Mouse (Mus musculus) stomach, postnatal 0 days (tissue): ENCODE data around the gene Pfpl. TPM values are rescaled to one million over a fixed set of nuclear protein-coding genes. Genes with fewer than 3 reads are reported as not detected.

ENCODE experiments used
- ATAC-seq: fragments of 200-750 bp; cut with Nextera tagmentation; 2 replicates; pipeline ENCODE4 v1.8.0; 2017; ENCODE audit not compliant: low FRiP score, low TSS enrichment
- DNase-seq: peaks from one replicate; pipeline ENCODE4 v3.0.0-alpha.2; 2016; ENCODE audit warnings: low spot score
- H3K27ac ChIP-seq: fragments of 300-500 bp; sonication (generic); replicated peaks from 2 replicates; pipeline ENCODE4 v1.5.1; 2014; ENCODE audit warnings: mild to moderate bottlenecking, control low read depth
- H3K27me3 ChIP-seq: fragments of 300-500 bp; sonication (generic); 2 replicates; pipeline ENCODE4 v1.6.1; 2014; ENCODE audit warnings: low read length; ENCODE audit not compliant: control insufficient read depth, insufficient read depth
- H3K36me3 ChIP-seq: fragments of 300-500 bp; sonication (generic); 2 replicates; pipeline ENCODE4 v1.6.1; 2014; ENCODE audit warnings: low read length, mixed read lengths; ENCODE audit not compliant: control insufficient read depth, insufficient read depth
- H3K4me1 ChIP-seq: fragments of 300-500 bp; sonication (generic); replicated peaks from 2 replicates; pipeline ENCODE4 v1.6.1; 2014; ENCODE audit warnings: antibody characterized with exemption; ENCODE audit not compliant: control insufficient read depth, insufficient read depth
- H3K4me2 ChIP-seq: fragments of 300-500 bp; sonication (generic); replicated peaks from 2 replicates; pipeline ENCODE4 v1.6.1; 2014; ENCODE audit warnings: low read depth, mild to moderate bottlenecking, control low read depth, moderate library complexity
- H3K4me3 ChIP-seq: fragments of 300-500 bp; sonication (generic); 2 replicates; pipeline ENCODE4 v1.5.1; 2014; ENCODE audit warnings: low read depth, low read length, control low read depth
- H3K9ac ChIP-seq: fragments of 300-500 bp; sonication (generic); 2 replicates; pipeline ENCODE4 v1.6.1; 2014; ENCODE audit warnings: mild to moderate bottlenecking, low read length, control low read depth, mixed read lengths
- H3K9me3 ChIP-seq: fragments of 300-500 bp; sonication (generic); 2 replicates; pipeline ENCODE4 v1.6.1; 2016; ENCODE audit warnings: low read length; ENCODE audit not compliant: control insufficient read depth
- CTCF ChIP-seq: IDR thresholded peaks from 2 replicates; pipeline ENCODE4 v1.5.1; 2016; ENCODE audit warnings: antibody characterized with exemption, low read depth, mild to moderate bottlenecking, moderate library complexity
- EP300 ChIP-seq: optimal IDR thresholded peaks from 2 replicates; pipeline ENCODE3; 2016; ENCODE audit warnings: antibody characterized with exemption
- WGBS: fragments of 180-500 bp; shearing (Covaris S2); extraction: QIAGEN DNeasy Blood & Tissue Kit; methylation state at CpG from one replicate; pipeline ENCODE4 v1.1.7; 2014; 5-methylcytosine and 5-hydroxymethylcytosine counted together
- polyA plus RNA-seq: library from polyadenylated mRNA; unstranded; fragments of >200 nt; fragmentation: Nextera tagmentation; extraction: Ambion mirVana; gene quantifications from 2 replicates; pipeline ENCODE4 v1.2.1, GENCODE M21; 2015

Gene Pfpl
- polyA plus RNA-seq, 1 experiment from 2014 or later = not detected

- Histone ChIP-seq H3K27me3 (no peaks in the 10 kb centered on the region), H3K36me3 (peaks cover 7% of the 10 kb centered on the region; the same call in 1 of the 2 replicates), H3K9ac (no peak overlapping the region), H3K4me3 (no peak overlapping the region), H3K4me1 (peaks cover 5% of the 10 kb centered on the region; the same call in 1 of the 2 replicates), H3K27ac (no peak overlapping the region; the same call in 1 of the 2 replicates), H3K9me3 (no peaks in the 10 kb centered on the region), H3K4me2 (no peak overlapping the region)
- WGBS = 89% methylated on average over 4 of the region's 4 CpGs
- no peak for TF ChIP-seq EP300
- no peak for TF ChIP-seq CTCF
- no peak for ATAC-seq
- DNase-seq = no peak
Measured at GRCm38 (mm10) chr19:12473951-12474350, 46.2 kb downstream of the Pfpl start.

- Histone ChIP-seq H3K9me3 (no peaks in the 10 kb centered on the region), H3K27ac (peak overlapping the region; percentile 88), H3K36me3 (peaks cover 3% of the 10 kb centered on the region), H3K27me3 (no peaks in the 10 kb centered on the region), H3K4me1 (peaks cover 5% of the 10 kb centered on the region; the same call in 1 of the 2 replicates), H3K4me2 (peak overlapping the region; percentile 27; the same call in 1 of the 2 replicates), H3K9ac (no peak overlapping the region), H3K4me3 (0 out of 2 replicates have a peak overlapping the region, but pooled peaks have one; percentile 10)
- peak; percentile 97 for DNase-seq
- TF ChIP-seq CTCF (peak; percentile 31), EP300 (no peak)
- 25% methylated on average over 15 of the region's 15 CpGs for WGBS
- ATAC-seq = peak; percentile 95
Measured at GRCm38 (mm10) chr19:12475380-12476250, 47.9 kb downstream of the Pfpl start.

GRCm38 (mm10) chr19:12476721-12477270, 49.1 kb downstream of the Pfpl start:
- peaks cover 3% of the 10 kb centered on the region for H3K36me3 ChIP-seq
- H3K27ac ChIP-seq = peak overlapping the region; percentile 88; the same call in 1 of the 2 replicates
- H3K9ac ChIP-seq = no peak overlapping the region
- H3K27me3 ChIP-seq = no peaks in the 10 kb centered on the region
- no peak overlapping the region for H3K4me2 ChIP-seq
- ATAC-seq = no peak
- no peak overlapping the region for H3K4me3 ChIP-seq
- H3K9me3 ChIP-seq = no peaks in the 10 kb centered on the region
- DNase-seq = peak; percentile 14
- WGBS = 31% methylated on average over 5 of the region's 5 CpGs
- TF ChIP-seq EP300 (no peak), CTCF (no peak)
- H3K4me1 ChIP-seq = peaks cover 5% of the 10 kb centered on the region; the same call in 1 of the 2 replicates

- WGBS = 83% methylated on average over 6 of the region's 6 CpGs
- peak; percentile 13 for DNase-seq
Measured at GRCm38 (mm10) chr19:12478369-12478768, 50.7 kb downstream of the Pfpl start.

More at GRCm38 (mm10) chr19:12478369-12478768, 50.7 kb downstream of the Pfpl start:
- Histone ChIP-seq H3K9ac (no peak overlapping the region), H3K4me2 (no peak overlapping the region), H3K9me3 (no peaks in the 10 kb centered on the region), H3K27ac (no peak overlapping the region), H3K4me1 (peaks cover 5% of the 10 kb centered on the region; the same call in 1 of the 2 replicates), H3K27me3 (no peaks in the 10 kb centered on the region), H3K36me3 (peaks cover 2% of the 10 kb centered on the region), H3K4me3 (no peak overlapping the region)
- no peak for ATAC-seq
- TF ChIP-seq CTCF (no peak), EP300 (no peak)

Other genes starting within 250 kb of the Pfpl start
- gene Olfr1431, start 227.3 kb upstream of the Pfpl start, polyA plus RNA-seq = not detected in 2 replicates
- not detected in 2 replicates for gene Olfr1432, start 195.3 kb upstream of the Pfpl start, polyA plus RNA-seq
- not detected in 2 replicates for gene Olfr262, start 186.2 kb upstream of the Pfpl start, polyA plus RNA-seq
- not detected in 2 replicates for gene Olfr235, start 166.9 kb upstream of the Pfpl start, polyA plus RNA-seq
- not detected in 2 replicates for gene Olfr1434, start 148.1 kb upstream of the Pfpl start, polyA plus RNA-seq
- not detected in 2 replicates for gene Olfr1436, start 128.8 kb upstream of the Pfpl start, polyA plus RNA-seq
- gene Olfr1437, start 102.8 kb upstream of the Pfpl start, polyA plus RNA-seq = not detected in 2 replicates
- 0.04 TPM in 1 of 2 replicates, not detected in the other for gene Olfr1438-ps1, start 92.0 kb upstream of the Pfpl start, polyA plus RNA-seq
- not detected in 2 replicates for gene Olfr1440, start 40.6 kb upstream of the Pfpl start, polyA plus RNA-seq
- not detected in 2 replicates for gene Olfr1441, start 10.5 kb upstream of the Pfpl start, polyA plus RNA-seq
- 0.71 and 0.84 TPM in 2 replicates for gene Mpeg1, start 32.9 kb downstream of the Pfpl start, polyA plus RNA-seq
- 6.2 and 7.1 TPM in 2 replicates for gene Dtx4, start 73.5 kb downstream of the Pfpl start, polyA plus RNA-seq
- gene Fam111a, start 117.8 kb downstream of the Pfpl start, polyA plus RNA-seq = 8.2 TPM in 2 replicates
- gene Gm4952, start 172.1 kb downstream of the Pfpl start, polyA plus RNA-seq = 1.2 and 1.5 TPM in 2 replicates
- gene Glyat, start 205.4 kb downstream of the Pfpl start, polyA plus RNA-seq = 0.04 TPM in 1 of 2 replicates, not detected in the other
- not detected in 2 replicates for gene Olfr1442, start 242.5 kb downstream of the Pfpl start, polyA plus RNA-seq